Mouse (Mus musculus) neural tube, embryonic 14.5 days (tissue): ENCODE measurements at regions not wholly inside any gene's neighbourhood (a gene's known extent, or its start where the extent isn't known, plus 50 kb on each side); places are given as distances from the start of the nearest gene placed in this dataset.

Experiments
- ATAC-seq: fragments of 200-750 bp; cut with Nextera tagmentation; 2 replicates; pipeline ENCODE4 v1.8.0; 2017; ENCODE audit warnings: low read depth, mild to moderate bottlenecking, moderate TSS enrichment, moderate library complexity
- H3K27ac ChIP-seq: fragments of 300-500 bp; sonication (generic); 2 replicates; pipeline ENCODE4 v1.5.1; 2014; ENCODE audit warnings: low read depth, mild to moderate bottlenecking, control low read depth, low read length, moderate library complexity, mixed read lengths
- H3K27me3 ChIP-seq: fragments of 300-500 bp; sonication (generic); 2 replicates; pipeline ENCODE4 v1.6.1; 2014; ENCODE audit warnings: low read length; ENCODE audit not compliant: control insufficient read depth, insufficient read depth
- H3K36me3 ChIP-seq: fragments of 300-500 bp; sonication (generic); 2 replicates; pipeline ENCODE4 v1.6.1; 2014; ENCODE audit warnings: low read length, mixed read lengths; ENCODE audit not compliant: control insufficient read depth, insufficient read depth
- H3K4me1 ChIP-seq: fragments of 300-500 bp; sonication (generic); 2 replicates; pipeline ENCODE4 v1.6.1; 2014; ENCODE audit warnings: low read length; ENCODE audit not compliant: control insufficient read depth, insufficient read depth
- H3K4me2 ChIP-seq: fragments of 300-500 bp; sonication (generic); 2 replicates; pipeline ENCODE4 v1.6.1; 2014; ENCODE audit warnings: mild to moderate bottlenecking, low read depth, low read length, control low read depth
- H3K4me3 ChIP-seq: fragments of 300-500 bp; sonication (generic); 2 replicates; pipeline ENCODE4 v1.5.1; 2014; ENCODE audit warnings: low read depth, low read length, control low read depth, mixed read lengths
- H3K9ac ChIP-seq: fragments of 300-500 bp; sonication (generic); replicated peaks from 2 replicates; pipeline ENCODE4 v1.6.1; 2014; ENCODE audit warnings: low read depth, mild to moderate bottlenecking, control low read depth, low read length, mixed read lengths
- H3K9me3 ChIP-seq: fragments of 300-500 bp; sonication (generic); 2 replicates; pipeline ENCODE4 v1.6.1; 2016; ENCODE audit warnings: low read length; ENCODE audit not compliant: control insufficient read depth
- WGBS: fragments of 180-500 bp; shearing (Covaris S2); extraction: QIAGEN DNeasy Blood & Tissue Kit; methylation state at CpG from one replicate; pipeline ENCODE4 v1.1.7; 2014; 5-methylcytosine and 5-hydroxymethylcytosine counted together

DNA sequence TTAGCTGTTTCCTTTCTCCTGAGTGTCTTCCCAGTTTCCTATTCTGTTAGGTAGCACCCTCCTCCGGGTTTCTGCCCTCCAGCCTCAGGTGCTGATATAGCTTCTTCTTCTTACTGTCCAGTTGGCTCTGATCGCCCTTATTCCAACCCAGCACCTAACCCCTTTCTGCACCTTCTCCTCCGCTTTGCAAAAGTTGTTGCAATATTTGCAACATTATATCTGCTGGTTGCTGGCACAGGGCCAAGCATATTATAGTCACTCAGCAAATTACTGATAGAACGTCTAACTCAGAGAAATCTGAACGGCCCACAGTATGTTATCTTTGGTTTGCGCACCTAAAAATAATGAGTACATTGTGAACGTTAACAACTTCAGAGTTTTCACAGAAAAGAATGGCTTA, 183.6 kb upstream of the Rpl34 start:
- Histone ChIP-seq H3K9me3 (no peaks in the 10 kb centered on the region), H3K9ac (no peak overlapping the region), H3K4me3 (no peak overlapping the region), H3K36me3 (no peaks in the 10 kb centered on the region), H3K4me2 (no peak overlapping the region), H3K27ac (no peak overlapping the region), H3K4me1 (no peaks in the 10 kb centered on the region), H3K27me3 (no peaks in the 10 kb centered on the region)
- 83% methylated on average over 7 of the region's 7 CpGs for WGBS
- no peak for ATAC-seq

DNA sequence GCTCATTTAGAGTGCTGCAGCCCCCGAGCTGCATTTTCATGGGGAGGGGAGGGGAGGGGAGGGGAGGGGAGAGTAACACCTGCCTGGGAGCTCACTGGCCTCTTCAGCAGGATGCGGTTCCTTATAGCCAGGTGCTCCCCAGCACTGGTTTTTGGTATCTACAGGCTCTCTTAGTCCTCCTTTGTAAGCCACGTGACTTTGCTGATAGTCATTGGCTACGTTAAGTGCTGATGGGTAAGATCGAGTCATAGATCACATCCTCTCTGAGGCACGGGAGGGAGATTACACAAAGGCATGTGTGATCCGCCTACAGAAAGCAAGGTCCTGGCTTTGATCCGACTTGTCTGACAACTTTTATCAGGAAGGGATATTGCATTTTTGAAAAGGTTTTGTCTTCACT, 174.9 kb upstream of the Rpl34 start:
- H3K27ac ChIP-seq: no peak overlapping the region
- H3K27me3 ChIP-seq: no peaks in the 10 kb centered on the region
- ATAC-seq: no peak
- H3K9ac ChIP-seq: no peak overlapping the region
- H3K4me3 ChIP-seq: no peak overlapping the region
- no peaks in the 10 kb centered on the region for H3K36me3 ChIP-seq
- no peak overlapping the region for H3K4me2 ChIP-seq
- H3K9me3 ChIP-seq: no peaks in the 10 kb centered on the region
- H3K4me1 ChIP-seq: no peaks in the 10 kb centered on the region
- WGBS: 68% methylated on average over 7 of the region's 8 CpGs

DNA sequence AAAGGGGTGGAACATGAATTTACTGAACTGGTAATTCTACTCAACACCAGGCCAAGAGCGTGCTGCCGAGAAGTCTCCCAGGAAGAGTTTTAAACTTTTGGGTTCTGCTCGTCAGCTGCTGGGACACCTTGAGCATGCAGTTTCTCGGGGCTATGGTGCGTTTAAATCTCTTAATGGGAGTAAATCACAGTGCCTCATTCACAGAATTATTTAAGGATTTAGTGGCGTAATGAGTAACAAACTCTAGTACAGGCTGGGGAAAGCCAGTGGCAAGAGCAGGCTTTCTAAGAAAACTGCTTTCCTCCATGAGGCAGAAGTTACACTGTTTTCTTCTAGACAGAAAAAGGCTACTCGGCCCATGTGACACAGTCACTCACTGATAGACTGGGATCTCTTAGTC, 173.1 kb upstream of the Rpl34 start:
- 85% methylated on average over 7 of the region's 7 CpGs for WGBS
- no peak for ATAC-seq

DNA sequence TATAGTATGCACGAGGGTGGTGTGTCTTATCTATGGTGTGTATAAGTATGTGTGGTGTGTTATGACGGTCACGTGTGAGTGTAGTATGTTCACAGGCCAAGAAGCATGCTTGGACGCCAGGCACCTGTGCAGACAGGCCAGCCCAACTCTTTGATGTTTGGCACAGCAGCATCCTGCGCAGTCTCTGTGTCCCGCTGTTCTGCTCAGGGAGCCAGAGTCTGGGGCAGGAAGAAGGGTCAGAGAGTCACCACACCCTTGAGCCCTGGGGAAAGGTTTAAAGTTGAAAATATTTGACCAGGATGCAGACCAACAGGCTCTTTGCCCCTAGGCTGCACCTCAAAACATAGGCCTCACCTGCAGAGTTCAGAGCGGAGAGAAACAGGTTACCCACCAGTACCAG, 172.2 kb upstream of the Rpl34 start:
- H3K9ac ChIP-seq: no peak overlapping the region
- H3K27me3 ChIP-seq: no peaks in the 10 kb centered on the region
- no peaks in the 10 kb centered on the region for H3K36me3 ChIP-seq
- no peak overlapping the region for H3K4me2 ChIP-seq
- no peak overlapping the region for H3K27ac ChIP-seq
- H3K4me1 ChIP-seq: no peaks in the 10 kb centered on the region
- H3K9me3 ChIP-seq: no peaks in the 10 kb centered on the region
- no peak for ATAC-seq
- WGBS: 92% methylated on average over 7 of the region's 7 CpGs
- no peak overlapping the region for H3K4me3 ChIP-seq

More for the DNA sequence above, 173.1 kb upstream of the Rpl34 start:
- Histone ChIP-seq H3K4me2 (no peak overlapping the region), H3K27me3 (no peaks in the 10 kb centered on the region), H3K4me1 (no peaks in the 10 kb centered on the region), H3K9me3 (no peaks in the 10 kb centered on the region), H3K9ac (no peak overlapping the region), H3K4me3 (no peak overlapping the region), H3K36me3 (no peaks in the 10 kb centered on the region), H3K27ac (no peak overlapping the region)

DNA sequence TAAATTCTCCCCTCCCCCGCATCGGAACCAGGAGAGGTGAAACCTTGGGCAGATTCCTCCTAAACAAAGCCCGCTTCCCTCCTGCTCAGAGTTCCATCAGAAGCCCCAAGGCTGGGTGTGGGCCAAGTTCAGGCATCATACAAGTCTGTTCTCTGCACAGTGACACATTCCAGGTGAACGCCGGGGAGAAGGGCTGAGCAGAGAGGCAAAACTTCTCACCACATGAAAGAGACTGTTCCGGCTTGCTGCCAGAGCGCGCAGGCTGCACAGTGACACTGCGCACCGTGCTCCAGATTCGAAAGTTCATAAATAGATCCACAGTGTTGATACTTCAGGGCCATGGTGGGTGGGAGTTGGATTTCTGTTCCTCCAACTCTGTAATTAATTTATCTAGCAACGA, 171.1 kb upstream of the Rpl34 start:
- Histone ChIP-seq H3K36me3 (no peaks in the 10 kb centered on the region), H3K4me1 (no peaks in the 10 kb centered on the region), H3K4me3 (no peak overlapping the region), H3K27ac (no peak overlapping the region), H3K9me3 (no peaks in the 10 kb centered on the region), H3K27me3 (no peaks in the 10 kb centered on the region), H3K9ac (no peak overlapping the region), H3K4me2 (no peak overlapping the region)
- no peak for ATAC-seq
- WGBS: 92% methylated on average over 12 of the region's 12 CpGs

DNA sequence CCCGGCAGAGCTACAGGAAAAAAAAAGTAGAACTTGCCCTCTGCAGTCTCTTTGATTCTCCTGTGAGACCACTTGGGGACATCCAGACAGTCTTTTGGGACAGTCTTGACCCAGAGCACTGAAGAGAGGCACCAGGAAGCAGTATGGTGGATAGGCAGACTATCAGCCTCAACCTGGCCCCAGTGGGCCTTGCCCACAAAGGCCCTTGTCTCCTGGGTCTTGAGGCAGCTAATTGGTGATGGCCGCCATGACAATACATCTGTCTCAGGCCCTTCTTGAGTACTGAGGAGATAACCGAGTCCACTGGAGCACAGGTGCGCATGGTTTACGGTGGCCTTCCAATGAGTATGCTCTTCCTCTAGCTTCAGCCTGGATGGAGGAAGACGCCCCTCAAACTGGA, 170.6 kb upstream of the Rpl34 start:
- no peak for ATAC-seq
- Histone ChIP-seq H3K4me2 (no peak overlapping the region), H3K4me3 (no peak overlapping the region), H3K27me3 (no peaks in the 10 kb centered on the region), H3K4me1 (no peaks in the 10 kb centered on the region), H3K27ac (no peak overlapping the region), H3K36me3 (no peaks in the 10 kb centered on the region), H3K9ac (no peak overlapping the region), H3K9me3 (no peaks in the 10 kb centered on the region)
- 92% methylated on average over 6 of the region's 6 CpGs for WGBS

DNA sequence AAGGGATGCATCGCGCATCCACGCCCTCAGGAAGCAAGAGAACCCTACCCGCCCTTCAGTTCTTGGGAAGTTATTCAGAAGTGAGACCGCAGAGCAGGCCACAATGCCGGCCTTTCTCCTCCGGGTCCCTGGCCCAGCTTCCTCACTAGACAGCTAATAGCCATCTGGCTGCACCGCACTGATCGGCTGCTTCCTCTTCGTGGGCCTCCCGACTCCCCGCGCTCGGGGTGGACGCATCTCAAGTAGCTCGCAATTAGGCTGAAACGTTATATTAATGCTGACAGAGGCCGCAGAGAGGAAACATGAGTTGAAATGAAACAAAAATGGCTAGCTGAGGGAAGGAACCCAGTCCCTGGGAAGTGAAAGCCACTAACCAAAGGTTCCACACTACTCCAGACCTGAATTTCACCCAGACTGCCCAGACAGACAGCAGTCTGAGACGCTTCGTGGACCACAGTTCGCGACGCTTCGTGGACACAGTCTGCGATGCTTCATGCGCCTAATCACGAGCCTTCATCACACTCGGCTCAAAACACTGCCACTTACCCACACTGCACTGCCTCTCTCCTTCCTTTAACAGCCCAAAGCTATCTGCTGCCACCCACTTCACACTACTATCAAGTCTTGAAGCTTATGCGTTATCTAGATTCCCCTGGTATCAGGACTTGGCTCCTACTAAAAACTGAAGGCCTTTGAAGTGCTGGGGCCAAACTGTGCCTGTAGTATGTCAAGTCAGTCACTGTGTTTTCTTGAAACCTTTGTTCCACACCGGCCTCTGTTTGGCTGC, 170.0 kb upstream of the Rpl34 start:
- Histone ChIP-seq H3K4me1 (no peaks in the 10 kb centered on the region), H3K9ac (no peak overlapping the region), H3K9me3 (no peaks in the 10 kb centered on the region; the same call in 1 of the 2 replicates), H3K4me2 (no peak overlapping the region), H3K27me3 (no peaks in the 10 kb centered on the region), H3K27ac (no peak overlapping the region), H3K36me3 (no peaks in the 10 kb centered on the region), H3K4me3 (no peak overlapping the region)
- ATAC-seq: no peak
- WGBS: 83% methylated on average over 30 of the region's 30 CpGs

DNA sequence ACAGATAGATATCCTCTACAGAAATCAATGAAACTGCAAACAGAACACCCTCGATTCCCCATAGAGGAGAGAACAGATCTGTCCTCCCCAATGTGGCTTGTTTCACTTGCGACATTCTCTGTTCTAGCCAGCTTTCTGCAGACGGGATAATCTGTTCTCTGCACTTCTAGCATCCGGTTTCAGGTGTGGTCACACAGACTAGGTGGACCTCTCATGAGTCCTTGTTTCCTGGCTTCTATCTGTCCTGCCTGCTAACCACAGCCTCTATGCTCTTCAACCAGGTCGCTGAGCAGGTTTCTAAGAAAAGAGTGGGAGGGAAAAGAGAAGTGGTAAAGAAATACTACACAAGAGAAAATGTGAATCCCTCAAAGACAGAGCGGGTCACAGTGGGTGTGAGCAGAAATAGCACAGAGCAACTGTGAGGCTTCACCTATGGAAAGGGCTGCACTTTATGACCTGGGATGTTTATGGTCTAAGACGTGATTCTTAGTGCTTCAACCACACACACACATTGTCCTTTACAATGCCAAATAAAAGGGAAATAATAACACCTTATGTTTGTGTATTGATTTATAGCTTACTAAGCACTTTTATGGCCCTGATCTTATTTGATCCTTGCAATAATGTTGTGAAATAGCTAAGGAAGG, 164.1 kb upstream of the Rpl34 start:
- Histone ChIP-seq H3K4me2 (no peak overlapping the region), H3K36me3 (no peaks in the 10 kb centered on the region), H3K9ac (no peak overlapping the region), H3K4me1 (no peaks in the 10 kb centered on the region), H3K4me3 (no peak overlapping the region), H3K9me3 (no peaks in the 10 kb centered on the region; the same call in 1 of the 2 replicates), H3K27me3 (no peaks in the 10 kb centered on the region), H3K27ac (no peak overlapping the region)
- 72% methylated on average over 7 of the region's 7 CpGs for WGBS
- ATAC-seq: no peak

DNA sequence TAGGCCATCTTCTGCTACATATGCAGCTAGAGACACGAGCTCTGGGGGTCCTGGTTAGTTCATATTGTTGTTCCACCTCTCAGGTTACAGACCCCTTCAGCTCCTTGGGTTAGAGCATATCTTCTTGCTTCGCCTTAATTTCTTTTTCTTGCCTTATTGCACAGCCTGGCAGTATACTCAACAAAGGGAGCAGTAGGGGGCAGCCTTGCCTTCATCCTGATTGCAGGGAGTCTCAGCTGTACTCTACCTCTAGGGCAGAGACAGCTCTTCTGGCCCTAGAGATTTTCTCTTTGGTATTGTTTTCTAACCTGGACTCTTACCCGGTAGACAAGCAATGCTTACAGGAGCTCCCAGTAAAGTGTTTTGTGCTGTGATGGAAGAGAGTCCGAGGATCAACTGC, 161.1 kb upstream of the Rpl34 start:
- no peaks in the 10 kb centered on the region for H3K36me3 ChIP-seq
- no peak overlapping the region for H3K4me2 ChIP-seq
- no peaks in the 10 kb centered on the region for H3K4me1 ChIP-seq
- no peak overlapping the region for H3K4me3 ChIP-seq
- H3K27me3 ChIP-seq: no peaks in the 10 kb centered on the region
- no peak overlapping the region for H3K27ac ChIP-seq
- WGBS: 87% methylated on average over 4 of the region's 4 CpGs
- no peak for ATAC-seq
- H3K9me3 ChIP-seq: no peaks in the 10 kb centered on the region; the same call in 1 of the 2 replicates
- H3K9ac ChIP-seq: no peak overlapping the region
